Mouse (Mus musculus) erythroblast, adult 5-6 weeks (primary cell): ENCODE data around the gene Notum. TPM values are rescaled to one million over a fixed set of nuclear protein-coding genes. Genes with fewer than 3 reads are reported as not detected.

Experiments
- ATAC-seq: replicated peaks from 2 replicates; pipeline ENCODE4 v1.8.0; 2016; ENCODE audit warnings: moderate number of reproducible peaks, mild to moderate bottlenecking, moderate TSS enrichment, inconsistent platforms; ENCODE audit not compliant: poor library complexity, low FRiP score, severe bottlenecking
- total RNA-seq, 2 experiments: library from RNA; stranded (forward) in 1 of 2; stranded (reverse) in 1 of 2; fragments of 150-400 nt in 1 of 2; fragments of 200-764, 138-1000 nt in 1 of 2; gene quantifications; 2 replicates each; pipeline versions ENCODE4 v1.2.3 to v1.2.4; 2015 to 2017; ENCODE audit warnings: low replicate concordance in 2 of 2

The Notum gene
- total RNA-seq (2015; ENCODE audit: low replicate concordance) (not detected in 2 replicates), total RNA-seq (2017; ENCODE audit: low replicate concordance) (not detected in 2 replicates)

DNA sequence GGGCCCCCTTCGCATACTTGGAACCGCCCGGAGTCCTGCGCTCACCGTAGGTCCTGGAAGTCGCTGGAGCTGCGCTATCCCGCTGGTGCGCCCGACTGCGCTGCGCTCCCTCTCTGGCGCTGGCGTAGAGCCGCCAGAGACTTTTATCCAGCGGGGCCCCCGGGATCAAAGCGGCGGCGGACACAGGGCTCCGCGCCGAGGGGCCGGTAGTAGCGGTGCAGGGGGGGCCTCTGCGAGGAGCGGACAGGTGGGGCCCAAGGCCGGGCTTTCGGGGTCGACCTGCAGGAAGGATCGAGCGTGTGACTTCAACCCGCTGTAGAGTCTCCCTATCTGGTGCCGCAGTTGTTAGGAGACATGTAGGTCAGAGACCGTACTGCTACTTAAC lies at the start of gene Notum:
TSS of gene Notum (minus strand) at position 100 of the 385 bp plus-strand sequence.
- no peak for ATAC-seq

DNA sequence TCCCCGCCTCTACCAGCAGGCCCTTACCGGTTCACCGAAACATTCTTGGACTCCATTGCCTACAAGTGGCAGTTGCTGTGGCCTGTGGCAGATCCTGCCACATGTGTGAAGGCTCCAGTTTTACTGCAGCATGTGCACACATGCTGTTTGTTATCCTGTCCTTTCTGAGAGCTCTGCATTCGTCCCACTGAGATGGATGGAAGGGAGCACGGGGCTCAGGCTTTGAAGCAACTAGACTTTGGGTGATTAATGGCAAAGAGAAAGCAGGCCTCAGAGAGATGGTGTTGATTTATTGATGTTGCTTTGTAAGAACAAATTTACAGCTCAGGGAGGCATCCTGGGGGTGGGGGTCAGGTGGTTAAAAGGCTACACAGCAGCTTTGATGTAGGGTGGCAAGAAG lies 49.7 kb upstream of the Notum start:
- no peak for ATAC-seq

DNA sequence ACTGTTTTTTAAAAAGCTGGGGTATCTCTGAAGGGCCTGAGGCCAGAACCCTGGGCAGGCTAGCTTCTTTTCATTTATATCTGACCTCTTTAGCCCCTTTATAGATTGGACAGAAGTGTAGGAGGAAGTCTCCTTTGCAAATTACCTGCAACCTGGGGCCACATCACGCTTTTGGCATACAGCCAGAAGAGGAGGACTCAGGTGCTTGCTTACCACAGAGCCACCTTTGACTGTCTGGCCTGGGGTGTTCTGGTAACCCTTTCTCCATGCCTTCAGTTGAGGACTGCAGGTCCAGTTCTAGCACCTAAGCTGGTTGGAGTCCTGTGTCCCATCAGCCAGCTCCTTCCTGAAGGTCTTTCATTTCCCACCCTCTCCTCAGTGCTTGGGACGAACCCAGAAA lies 48.6 kb upstream of the Notum start:
- no peak for ATAC-seq

GRCm38 (mm10) chr11:120707969-120708368 lies 47.0 kb upstream of the Notum start:
- no peak for ATAC-seq

GRCm38 (mm10) chr11:120707225-120707624 lies 46.2 kb upstream of the Notum start:
- ATAC-seq = no peak

GRCm38 (mm10) chr11:120706120-120706519 lies 45.1 kb upstream of the Notum start:
- no peak for ATAC-seq

- no peak for ATAC-seq
Observed at GRCm38 (mm10) chr11:120704486-120705325, 43.7 kb upstream of the Notum start.

DNA sequence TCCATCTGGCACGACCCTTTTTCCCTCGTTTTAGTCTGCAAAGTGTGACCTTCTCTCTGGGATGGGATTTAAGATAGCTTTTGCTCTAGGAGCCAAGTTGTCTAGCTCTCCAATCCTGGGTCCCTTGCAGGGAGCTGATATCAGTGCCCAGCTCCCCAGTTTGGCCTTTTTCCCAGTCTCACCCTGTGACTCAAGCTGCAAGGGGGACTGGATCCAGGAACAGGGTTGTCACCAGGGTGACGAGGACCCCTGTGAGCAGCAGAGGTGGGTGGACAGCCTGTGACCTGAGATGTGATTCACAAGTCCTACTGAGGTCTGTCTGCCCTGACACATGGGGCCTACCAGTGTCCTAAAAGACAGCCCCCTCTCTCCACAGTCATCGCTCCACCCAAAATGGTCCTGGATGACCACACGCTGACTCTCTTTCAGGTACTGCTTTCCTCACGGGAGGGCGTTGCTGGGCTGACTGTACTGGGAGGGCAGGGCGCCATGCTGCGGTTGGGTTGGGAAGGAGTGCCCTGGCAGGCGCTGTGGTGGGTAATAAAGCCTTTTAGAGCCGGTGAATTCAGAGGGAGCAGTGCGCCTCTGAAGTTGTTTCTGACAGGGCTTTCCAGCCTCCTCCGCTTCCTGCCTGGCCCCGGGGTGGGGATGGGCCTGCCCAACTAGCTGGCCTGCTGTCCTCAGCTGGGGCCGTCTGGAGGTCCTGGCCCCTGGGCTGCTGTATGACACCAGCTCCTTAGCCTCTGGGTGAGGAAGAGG lies 42.9 kb upstream of the Notum start:
- no peak for ATAC-seq

GRCm38 (mm10) chr11:120697741-120698140 lies 36.8 kb upstream of the Notum start:
- no peak for ATAC-seq

DNA sequence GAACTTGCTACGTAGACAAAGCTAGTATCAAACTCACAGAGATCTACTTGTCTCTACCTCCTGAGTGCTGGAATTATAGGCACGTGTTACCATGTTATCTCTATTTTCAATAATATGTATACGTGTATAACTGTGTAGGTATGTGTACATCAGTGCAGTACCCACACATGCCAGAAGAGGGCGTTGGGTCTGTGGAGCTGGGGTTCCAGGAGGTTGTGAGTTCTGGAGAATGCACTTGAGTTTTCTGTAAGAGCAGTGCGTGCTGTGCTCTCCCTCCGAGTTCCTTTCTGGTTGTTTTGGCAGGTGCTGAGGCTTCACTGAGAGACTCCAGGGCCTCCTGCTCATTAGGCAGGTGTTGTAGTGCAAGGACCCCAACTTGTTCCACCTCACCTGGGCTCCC lies 35.6 kb upstream of the Notum start:
- ATAC-seq = no peak

DNA sequence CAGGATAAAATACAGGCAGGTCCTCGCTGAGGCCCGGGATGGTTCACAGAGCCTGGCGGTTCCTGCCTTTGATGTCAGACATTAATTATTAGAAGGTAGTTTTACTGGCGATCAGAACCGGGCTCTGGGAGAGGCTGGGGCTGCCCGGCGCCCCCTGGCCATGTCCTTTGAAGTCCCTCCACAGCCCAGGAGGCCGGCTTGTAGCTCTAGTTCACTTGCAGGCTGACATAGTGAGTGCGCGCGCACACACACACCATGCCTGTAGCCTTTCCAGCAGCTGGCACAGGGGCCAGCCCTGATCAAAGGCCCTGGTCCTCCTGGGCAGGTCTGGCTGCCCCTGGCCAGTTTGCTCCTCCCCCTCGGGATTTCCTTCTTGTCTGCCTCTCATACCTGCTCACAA lies 34.7 kb upstream of the Notum start:
- ATAC-seq = no peak

DNA sequence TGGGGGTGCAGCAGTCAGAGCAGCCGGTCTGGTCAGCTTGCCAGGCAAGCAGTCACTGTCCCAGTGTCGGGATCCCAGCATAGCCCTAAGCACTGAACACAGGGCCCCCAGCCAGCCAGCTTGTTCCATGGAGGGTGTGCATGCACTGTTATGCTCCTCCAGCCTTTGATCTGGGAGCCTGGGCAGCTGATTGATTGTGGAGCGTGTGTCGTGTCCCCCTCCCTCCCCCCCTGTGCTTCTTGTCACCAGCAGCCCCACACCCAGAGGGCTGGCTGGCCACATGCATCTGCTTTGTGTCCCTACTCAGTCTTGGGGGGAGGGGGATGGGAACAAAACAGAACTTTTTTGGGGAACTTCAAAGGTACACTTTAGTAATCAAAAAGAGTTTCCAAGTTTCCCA lies 34.2 kb upstream of the Notum start:
- ATAC-seq = no peak

DNA sequence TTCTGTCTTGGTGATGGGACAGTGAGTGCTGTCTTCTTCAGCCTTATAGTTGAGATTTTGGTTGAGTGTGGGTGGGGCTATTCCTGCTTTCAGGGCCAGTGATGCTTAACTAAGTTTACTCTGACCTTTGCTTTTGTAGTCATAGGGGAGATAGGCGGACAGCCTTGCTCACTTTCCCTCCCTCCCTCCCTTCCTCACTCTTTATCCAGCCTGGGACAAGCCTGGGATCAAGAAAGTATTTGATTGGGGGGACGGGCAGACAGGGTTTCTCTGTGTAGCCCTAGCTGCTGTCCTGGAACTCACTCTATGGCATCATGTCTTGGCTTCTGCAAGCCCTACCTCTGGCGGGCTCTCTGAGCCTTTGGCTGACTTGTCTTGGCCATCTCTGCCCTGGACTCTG lies 32.5 kb upstream of the Notum start:
- no peak for ATAC-seq

DNA sequence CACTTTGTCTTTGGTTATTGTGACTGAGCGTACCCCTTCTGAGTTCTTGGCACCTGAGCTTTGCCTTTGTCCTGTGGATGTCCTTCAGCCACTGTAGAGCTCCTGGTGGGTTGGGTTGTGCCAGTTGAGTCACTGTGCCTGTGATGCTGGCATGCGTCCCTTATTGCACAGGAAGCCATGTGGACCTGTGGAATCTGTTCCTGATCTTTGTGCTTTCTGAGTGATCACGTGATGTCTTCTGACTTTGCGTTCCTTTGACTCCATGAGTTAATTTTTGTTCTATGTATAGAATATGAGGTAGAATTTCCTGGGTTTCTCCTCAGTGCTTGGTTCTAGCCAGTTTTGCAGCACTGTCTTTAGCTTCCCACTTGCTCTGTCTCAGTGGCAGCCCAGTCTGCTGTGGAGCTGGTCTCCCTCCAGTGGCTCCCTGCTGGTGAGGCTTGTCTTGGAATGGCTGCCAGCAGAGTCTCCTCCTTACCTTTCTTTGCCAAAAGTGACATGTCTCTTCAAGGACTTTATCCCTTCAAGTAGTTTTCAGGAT lies 31.6 kb upstream of the Notum start:
- ATAC-seq = no peak

GRCm38 (mm10) chr11:120689365-120689764 lies 28.4 kb upstream of the Notum start:
- ATAC-seq = no peak

GRCm38 (mm10) chr11:120686650-120687272 lies 25.8 kb upstream of the Notum start:
- no peak for ATAC-seq

DNA sequence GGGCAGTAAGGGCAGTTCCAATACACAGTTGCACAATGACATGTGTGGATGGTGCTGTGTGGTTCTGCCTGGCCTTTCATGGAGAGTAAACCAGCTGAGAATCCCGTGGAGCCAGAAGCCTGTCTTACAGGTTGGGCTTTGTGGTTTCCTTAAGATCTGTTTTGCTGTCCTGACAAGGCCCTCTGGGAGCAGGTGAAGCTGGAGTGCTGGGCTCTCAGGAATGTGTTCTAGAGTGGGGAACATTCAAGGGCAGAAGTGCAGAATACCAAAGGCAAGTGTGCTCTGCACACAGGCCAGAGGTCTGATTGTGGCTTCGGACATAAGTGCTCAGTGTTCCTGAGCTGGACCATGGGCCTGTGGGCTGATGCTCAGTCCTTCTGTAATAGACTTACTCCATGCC lies 23.7 kb upstream of the Notum start:
- no peak for ATAC-seq

GRCm38 (mm10) chr11:120684086-120684485 lies 23.1 kb upstream of the Notum start:
- no peak for ATAC-seq

DNA sequence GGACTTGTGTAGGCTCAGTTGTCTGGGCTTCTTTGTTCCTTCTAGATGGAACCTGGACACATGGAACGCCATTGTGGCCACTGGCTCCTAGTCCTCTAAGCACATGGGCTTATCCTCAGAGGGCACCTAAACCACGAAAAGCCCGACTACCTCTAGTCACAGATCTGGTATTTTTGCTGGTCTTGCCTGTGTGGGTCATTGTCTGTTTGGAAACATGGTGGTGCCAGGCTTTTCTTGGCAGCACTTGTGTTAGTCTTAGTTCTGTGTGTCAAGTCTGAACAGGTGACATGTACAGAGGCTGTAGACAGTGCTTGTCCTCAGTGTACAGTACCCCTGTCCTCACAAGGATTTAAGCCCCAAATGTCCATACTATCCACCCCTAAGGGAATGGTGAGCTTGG lies 22.6 kb upstream of the Notum start:
- no peak for ATAC-seq

DNA sequence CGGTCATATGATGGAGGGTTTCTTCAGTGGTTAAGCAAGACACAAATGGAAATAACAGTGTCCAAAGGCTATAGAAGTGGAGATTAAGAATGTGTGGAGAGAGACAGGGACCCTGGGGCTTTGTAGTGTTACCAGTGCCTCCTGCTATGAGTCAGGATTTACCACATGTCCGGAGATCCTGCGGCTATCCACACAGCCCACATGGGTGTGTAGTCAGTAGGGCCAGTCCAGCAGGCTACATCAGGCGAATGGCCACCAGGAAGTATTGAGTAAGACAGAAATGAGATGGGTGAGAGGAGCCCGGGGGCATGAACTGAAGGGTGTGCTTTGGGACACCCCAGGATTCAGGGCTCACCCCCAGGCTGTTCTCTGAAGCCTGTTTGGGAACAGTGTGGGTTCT lies 21.7 kb upstream of the Notum start:
- ATAC-seq = no peak
